10 mouse cellular contexts compared by ENCODE assay signal in genomic region chr6:50984157-50984905, GRCm38 (mm10).
DNase-seq lines count a peak whose midpoint lies in the region; ATAC-seq and TF ChIP-seq lines count a peak whose summit lies in the region.
"Had no signal": no experiment of that assay in that cellular context is flagged by ENCODE, and none has a peak within 500 bp of the region (broad histone marks: within the 10 kb centered on the region; RNA-seq: fewer than 3 reads in every experiment).

No protein-coding gene starts in this region.

- no peak for DNase-seq in heart, embryonic 10.5 days (ENCODE audit: low spot score)
- no peak for DNase-seq in heart, postnatal 4 days
- no peak for DNase-seq in lung, postnatal 25 days (ENCODE audit: low spot score)
- no peak for DNase-seq in stomach, postnatal 0 days (ENCODE audit: low spot score)
- no peak for DNase-seq in layer of hippocampus, postnatal 36 days
- DNase-seq: cerebellum, adult 9-10 months; lung, postnatal 4 days had no signal

- peaks cover 3% of the 10 kb centered on the region; the same call in 1 of the 2 replicates for H3K27me3 ChIP-seq in heart, embryonic 10.5 days (ENCODE audit: insufficient read depth, poor library complexity, severe bottlenecking)
- H3K27me3 ChIP-seq in lung, embryonic 15.5 days, result no peaks in the 10 kb centered on the region
- H3K27me3 ChIP-seq in limb, embryonic 12.5 days, result peaks cover 4% of the 10 kb centered on the region; the same call in 1 of the 2 replicates
- no peaks in the 10 kb centered on the region for H3K27me3 ChIP-seq in stomach, postnatal 0 days (ENCODE audit: control insufficient read depth, insufficient read depth, low read length)
- H3K27me3 ChIP-seq in liver, embryonic 12.5 days (replicated peaks), result no peaks in the 10 kb centered on the region

- H3K4me3 ChIP-seq in heart, embryonic 10.5 days, result no peak overlapping the region
- H3K4me3 ChIP-seq in lung, embryonic 15.5 days, result no peak overlapping the region
- H3K4me3 ChIP-seq in limb, embryonic 12.5 days (replicated peaks), result no peak overlapping the region
- H3K4me3 ChIP-seq in stomach, postnatal 0 days (ENCODE audit: low read depth, low read length), result no peak overlapping the region
- H3K4me3 ChIP-seq in liver, embryonic 12.5 days, result no peak overlapping the region

- no peaks in the 10 kb centered on the region for H3K9me3 ChIP-seq in heart, embryonic 10.5 days
- no peaks in the 10 kb centered on the region for H3K9me3 ChIP-seq in lung, embryonic 15.5 days
- H3K9me3 ChIP-seq in limb, embryonic 12.5 days, result no peaks in the 10 kb centered on the region
- H3K9me3 ChIP-seq in stomach, postnatal 0 days (ENCODE audit: control insufficient read depth, low read length), result no peaks in the 10 kb centered on the region
- no peaks in the 10 kb centered on the region for H3K9me3 ChIP-seq in liver, embryonic 12.5 days (replicated peaks)

- H3K9ac ChIP-seq in lung, embryonic 15.5 days, result no peak overlapping the region
- H3K9ac ChIP-seq in limb, embryonic 12.5 days (replicated peaks), result no peak overlapping the region
- H3K9ac ChIP-seq in stomach, postnatal 0 days (ENCODE audit: low read length), result peak overlapping the region; percentile 23; the same call in 1 of the 2 replicates
- H3K9ac ChIP-seq in liver, embryonic 12.5 days, result no peak overlapping the region

- no peak for ATAC-seq in lung, embryonic 15.5 days (ENCODE audit: borderline replicate concordance, extremely low read depth, low FRiP score, low TSS enrichment)
- ATAC-seq in limb, embryonic 12.5 days (ENCODE audit: insufficient number of reproducible peaks, insufficient read depth, low FRiP score, low TSS enrichment, low read depth), result peak; percentile 37; the same call in 1 of the 2 replicates
- ATAC-seq in stomach, postnatal 0 days (ENCODE audit: low FRiP score, low TSS enrichment), result no peak
- no peak for ATAC-seq in liver, embryonic 12.5 days

- H3K27ac ChIP-seq in heart, embryonic 10.5 days, result peak overlapping the region; percentile 50
- H3K27ac ChIP-seq in lung, embryonic 15.5 days, result no peak overlapping the region
- H3K27ac ChIP-seq in limb, embryonic 12.5 days, result peak overlapping the region; percentile 79
- peak overlapping the region; percentile 65 for H3K27ac ChIP-seq in stomach, postnatal 0 days (replicated peaks)
- no peak overlapping the region for H3K27ac ChIP-seq in liver, embryonic 12.5 days

- no peak for TF ChIP-seq EP300 in stomach, postnatal 0 days (optimal IDR thresholded peaks at IDR 0.05)

- H3K4me2 ChIP-seq in lung, embryonic 15.5 days, result 0 out of 2 replicates have a peak overlapping the region, but pooled peaks have one; percentile 14
- peak overlapping the region; percentile 36 for H3K4me2 ChIP-seq in limb, embryonic 12.5 days
- H3K4me2 ChIP-seq in stomach, postnatal 0 days (replicated peaks; ENCODE audit: low read depth), result no peak overlapping the region
- no peak overlapping the region for H3K4me2 ChIP-seq in liver, embryonic 12.5 days

- peaks cover 62% of the 10 kb centered on the region for H3K4me1 ChIP-seq in heart, embryonic 10.5 days
- H3K4me1 ChIP-seq in lung, embryonic 15.5 days, result peaks cover 36% of the 10 kb centered on the region
- peaks cover 72% of the 10 kb centered on the region for H3K4me1 ChIP-seq in limb, embryonic 12.5 days (replicated peaks)
- H3K4me1 ChIP-seq in stomach, postnatal 0 days (replicated peaks; ENCODE audit: control insufficient read depth, insufficient read depth), result peaks cover 4% of the 10 kb centered on the region; the same call in 1 of the 2 replicates
- no peaks in the 10 kb centered on the region for H3K4me1 ChIP-seq in liver, embryonic 12.5 days

- WGBS in heart, embryonic 10.5 days, result 38% methylated on average over 11 of the region's 11 CpGs
- WGBS in lung, embryonic 15.5 days, result 39% methylated on average over 11 of the region's 11 CpGs
- 2% methylated on average over 11 of the region's 11 CpGs for WGBS in limb, embryonic 12.5 days
- 39% methylated on average over 11 of the region's 11 CpGs for WGBS in stomach, postnatal 0 days
- 70% methylated on average over 11 of the region's 11 CpGs for WGBS in liver, embryonic 12.5 days (ENCODE audit: insufficient replicate concordance)

- H3K36me3 ChIP-seq in heart, embryonic 10.5 days, result no peaks in the 10 kb centered on the region
- H3K36me3 ChIP-seq in lung, embryonic 15.5 days, result no peaks in the 10 kb centered on the region
- no peaks in the 10 kb centered on the region for H3K36me3 ChIP-seq in limb, embryonic 12.5 days
- H3K36me3 ChIP-seq in stomach, postnatal 0 days (ENCODE audit: control insufficient read depth, insufficient read depth, low read length), result no peaks in the 10 kb centered on the region
- H3K36me3 ChIP-seq in liver, embryonic 12.5 days, result no peaks in the 10 kb centered on the region

- TF ChIP-seq CTCF in stomach, postnatal 0 days (IDR thresholded peaks at IDR 0.05; ENCODE audit: low read depth), result no peak

Comparison
In these comparisons a context has a peak if more than half of its experiments do, and no peak if none do; other contexts are left out.
1. H3K27ac ChIP-seq: peak in heart, embryonic 10.5 days (single experiment), limb, embryonic 12.5 days (single experiment) and stomach, postnatal 0 days (single experiment); none in lung, embryonic 15.5 days (single experiment) and liver, embryonic 12.5 days (single experiment).
2. H3K4me2 ChIP-seq: peak in lung, embryonic 15.5 days (single experiment) and limb, embryonic 12.5 days (single experiment); none in stomach, postnatal 0 days (single experiment) and liver, embryonic 12.5 days (single experiment).